Mouse (Mus musculus) thymus, postnatal 25 days (tissue): ENCODE data around the gene Wdr93.
A peak's percentile ranks its signal among the peaks of the same experiment; 100 is the strongest.

ENCODE experiments used
- DNase-seq: peaks from one replicate; pipeline ENCODE4 v3.0.0; 2022

The Wdr93 gene

DNA sequence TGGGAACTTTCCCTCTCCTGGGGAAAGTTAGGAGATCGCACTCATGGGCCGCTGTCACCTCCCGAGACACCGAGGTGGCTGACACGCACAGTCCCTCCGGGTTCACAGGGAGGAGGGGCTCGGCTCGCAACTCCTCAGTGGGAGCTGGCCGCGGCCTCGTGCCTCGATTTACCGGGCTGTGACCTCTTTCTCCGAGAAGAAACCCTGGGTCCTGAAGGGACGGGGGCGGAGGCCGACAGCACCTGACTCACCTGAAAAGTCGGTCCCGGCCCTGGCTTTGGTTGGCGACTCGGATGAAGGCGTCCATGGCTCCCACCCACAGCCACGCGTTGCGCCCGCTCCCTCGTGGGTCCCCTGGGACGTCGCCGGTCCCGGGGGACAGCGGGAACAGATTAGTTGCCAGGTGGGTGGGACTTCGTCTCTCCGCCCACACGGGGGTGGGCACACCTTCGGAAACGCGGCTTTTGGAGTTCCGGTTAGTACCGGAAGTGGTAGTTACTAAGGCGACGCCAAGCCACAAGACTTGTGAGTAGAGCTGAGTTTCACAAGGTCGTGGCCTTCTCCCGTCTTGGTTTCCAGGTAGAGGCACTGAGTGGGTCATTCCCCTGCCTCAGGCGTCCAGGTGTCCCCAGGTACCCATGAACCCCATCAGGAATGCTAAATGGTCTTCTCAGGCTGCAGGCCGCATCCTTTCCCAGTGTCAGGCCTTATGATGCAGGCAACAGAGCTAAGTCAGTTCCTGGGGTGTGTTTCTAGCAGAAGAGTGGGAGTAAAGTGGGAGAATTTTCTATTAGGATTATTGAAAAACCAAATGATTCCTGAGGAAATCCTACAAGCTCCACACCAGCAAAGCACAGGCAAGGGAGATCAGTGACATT, at the start of gene Wdr93, which contains the start of gene Pex11a:
TSS of gene Wdr93 (plus strand) at position 505 of the 878 bp plus-strand sequence.
TSS of gene Pex11a (minus strand) at position 473 of the 878 bp plus-strand sequence.
- DNase-seq = peak; percentile 81

DNA sequence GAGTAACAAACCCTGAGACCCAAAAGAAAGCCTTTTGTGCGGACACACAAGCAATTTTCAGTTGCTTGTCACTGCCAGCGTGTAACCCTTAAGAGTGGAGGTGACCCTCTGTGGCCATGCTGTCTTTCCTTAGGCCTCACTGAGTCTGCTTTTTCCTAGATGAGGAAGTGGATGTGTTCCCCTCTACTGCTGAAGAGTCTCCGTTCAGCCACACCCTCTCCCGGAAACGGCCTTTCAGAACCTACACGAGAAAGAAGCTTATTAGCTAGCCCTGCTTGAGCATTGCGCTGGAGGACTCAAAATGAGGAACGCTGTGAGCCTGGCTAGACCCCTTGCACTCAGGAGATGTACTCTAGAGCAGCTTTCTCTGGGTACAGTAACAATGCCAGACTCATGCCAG, 46.5 kb upstream of the Wdr93 start:
- no peak for DNase-seq

DNA sequence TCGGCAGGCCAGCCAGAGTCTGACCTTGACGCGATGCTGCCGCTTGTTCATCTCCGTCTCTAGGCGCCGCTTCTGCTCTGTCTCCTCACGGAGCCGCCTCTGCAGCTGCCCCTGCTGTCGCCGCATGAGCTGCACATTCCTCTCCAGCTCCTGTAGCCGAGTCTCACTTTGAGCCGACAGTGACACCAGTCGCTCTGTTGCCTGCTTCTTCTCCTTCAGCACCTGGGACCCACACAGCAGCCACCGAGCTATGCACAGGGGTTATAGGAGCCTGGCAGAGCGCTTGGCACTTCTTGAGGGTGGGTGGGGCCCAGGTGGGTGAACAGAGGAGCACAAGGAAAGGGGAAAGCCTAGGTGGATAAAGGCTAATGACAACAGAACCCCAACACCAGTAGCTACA, 40.2 kb upstream of the Wdr93 start:
- no peak for DNase-seq

DNA sequence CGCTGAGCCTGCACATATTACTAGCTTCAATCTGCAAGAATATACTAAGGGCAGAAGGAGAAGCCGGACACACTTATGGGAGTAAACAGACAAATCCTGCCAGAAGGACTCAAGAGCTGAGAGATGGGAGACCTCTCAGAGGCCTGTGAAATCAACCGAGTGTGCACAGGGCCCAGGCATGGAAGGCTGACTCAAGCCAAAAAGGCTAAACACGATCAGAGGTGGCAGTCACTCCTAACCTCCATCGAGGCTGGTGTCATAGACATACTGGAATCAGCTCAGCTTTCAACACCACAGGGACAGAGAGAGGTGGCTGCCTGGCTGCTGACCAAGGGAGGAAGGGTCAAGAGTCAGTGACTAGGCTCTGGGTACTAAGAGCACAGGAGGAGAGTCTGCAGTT, 37.8 kb upstream of the Wdr93 start:
- no peak for DNase-seq

DNA sequence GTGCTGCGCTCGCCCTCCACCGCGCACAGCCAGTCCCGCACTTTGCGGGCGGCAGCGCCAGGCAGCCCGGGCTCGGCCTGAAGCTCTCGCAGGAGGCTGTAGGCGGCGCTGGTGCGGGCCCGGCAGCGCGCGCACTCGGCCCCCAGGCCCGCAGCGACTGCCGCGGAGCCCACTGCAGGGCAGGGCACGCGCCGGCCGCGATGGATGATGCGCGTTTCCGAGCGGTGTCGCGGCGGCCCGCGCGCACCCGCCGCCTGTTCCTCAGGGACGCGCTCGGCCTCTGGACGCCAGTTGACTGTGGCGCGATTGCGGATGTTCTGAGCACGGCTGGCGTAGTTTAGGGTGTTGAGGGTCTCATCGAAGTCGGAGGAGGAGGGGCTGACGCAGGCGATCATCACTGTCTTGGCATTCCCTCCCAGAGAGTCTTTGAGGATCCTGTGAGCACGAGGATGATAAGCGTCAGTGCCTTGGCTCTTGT, 32.8 kb upstream of the Wdr93 start:
- no peak for DNase-seq

DNA sequence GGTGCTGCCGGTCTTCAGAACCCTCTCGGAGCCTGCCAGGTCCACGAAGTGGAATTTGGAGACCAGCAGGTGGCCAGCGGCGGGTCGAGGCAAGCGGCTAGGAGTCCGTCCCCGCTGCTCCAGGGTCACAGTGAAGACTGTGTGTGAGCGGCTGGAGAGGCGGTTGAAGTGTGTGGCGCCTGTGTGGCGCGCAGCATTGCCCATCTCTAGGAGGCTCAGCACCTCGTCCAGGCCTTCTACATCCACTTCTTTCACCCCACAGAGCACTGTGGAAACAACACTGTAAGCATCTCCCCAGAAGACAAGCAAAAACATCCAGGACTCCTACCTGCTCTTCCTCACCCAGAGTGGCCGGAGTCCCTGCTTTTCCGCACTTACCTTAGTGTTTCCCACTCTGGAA, 32.1 kb upstream of the Wdr93 start:
- no peak for DNase-seq

DNA sequence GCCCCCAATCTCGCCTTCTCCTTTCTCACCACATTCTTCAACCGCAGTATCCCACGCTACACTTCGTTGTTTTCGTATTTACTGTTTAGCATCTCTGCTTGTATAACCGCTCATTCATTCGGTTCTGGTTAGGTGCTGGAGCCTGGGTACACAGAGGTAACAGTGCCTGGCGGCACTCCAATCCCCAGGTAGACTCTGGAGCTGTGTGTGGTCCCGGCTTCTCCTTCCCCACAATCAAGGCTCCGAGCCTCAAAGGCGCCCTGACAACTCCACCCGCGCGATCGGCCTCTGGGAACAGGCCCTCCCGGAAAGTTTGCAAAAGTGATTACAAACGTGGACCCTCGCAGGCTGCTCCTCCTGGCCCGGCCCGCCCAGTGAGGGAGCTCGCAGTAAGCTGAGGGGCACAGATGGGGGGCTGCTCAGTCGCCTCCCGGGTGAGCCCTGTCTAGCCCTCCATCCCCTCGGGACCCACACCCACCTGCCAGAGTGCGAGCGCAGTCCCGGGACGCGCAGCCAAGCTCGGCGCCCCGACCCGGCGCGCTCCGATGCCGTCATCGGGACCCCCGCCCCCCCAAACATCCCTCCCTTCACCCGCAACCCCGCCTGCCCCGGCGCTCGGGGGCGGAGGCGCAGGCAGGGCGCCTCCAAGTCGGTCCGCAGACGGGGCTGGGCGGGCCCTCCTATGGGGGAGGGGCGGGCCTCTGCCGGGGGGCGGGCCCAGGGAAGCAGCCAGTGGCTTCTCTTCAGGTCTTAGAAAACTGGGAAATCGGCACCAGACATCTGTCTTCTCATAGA, 27.6 kb upstream of the Wdr93 start, which contains the start of gene Kif7:
TSS of gene Kif7 (minus strand) at position 534 of the 795 bp plus-strand sequence.
- DNase-seq = peak; percentile 85

DNA sequence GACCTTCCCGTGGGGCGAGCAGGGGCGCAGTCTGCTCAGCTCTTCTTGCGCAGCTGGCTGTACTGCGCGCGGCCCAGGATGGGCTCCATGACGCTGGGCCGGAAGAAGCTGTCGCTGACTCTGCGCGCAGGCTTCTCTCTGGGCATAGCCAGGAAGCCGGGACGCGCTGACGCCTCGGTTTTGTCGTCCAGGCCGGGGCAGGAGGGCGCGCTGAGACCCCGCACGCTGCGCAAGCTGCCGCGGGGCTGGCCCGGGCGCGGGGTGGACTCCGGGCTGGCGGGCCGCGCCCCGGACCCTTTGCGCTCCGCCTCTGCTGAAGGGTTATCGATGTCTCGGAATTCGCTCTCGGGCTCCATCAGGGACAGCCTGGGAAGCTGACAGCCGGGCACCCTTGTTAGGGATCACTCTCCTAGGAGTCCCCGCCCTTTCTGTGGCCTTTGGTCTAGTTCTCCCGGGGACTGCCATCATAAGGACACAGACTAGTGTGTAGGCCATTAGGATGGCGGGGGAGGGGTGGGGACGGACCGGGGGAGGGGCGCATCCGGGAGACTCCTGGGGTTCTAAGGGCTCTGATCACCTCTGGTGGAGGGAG, 21.5 kb upstream of the Wdr93 start:
- peak; percentile 81 for DNase-seq

DNA sequence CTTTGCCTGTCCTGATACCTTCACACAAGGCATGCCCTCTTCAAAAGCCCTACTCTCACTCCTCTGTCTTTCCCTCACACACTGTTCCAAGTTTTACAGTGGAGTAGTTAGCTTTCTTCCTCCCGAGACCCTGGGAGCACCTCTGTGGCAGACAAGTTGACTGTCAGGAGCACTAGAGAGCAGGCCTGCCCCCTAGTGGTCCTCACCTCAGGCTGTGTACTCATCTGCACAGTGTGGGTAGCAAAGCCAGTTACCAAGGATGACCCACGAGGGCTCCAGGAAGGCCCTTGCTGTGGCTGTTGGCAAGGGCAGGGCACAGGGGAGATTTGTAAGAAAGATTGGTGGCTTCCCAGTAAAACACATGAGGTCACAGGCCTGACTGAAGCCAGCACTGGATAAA, 15.9 kb upstream of the Wdr93 start:
- DNase-seq = peak; percentile 74

DNA sequence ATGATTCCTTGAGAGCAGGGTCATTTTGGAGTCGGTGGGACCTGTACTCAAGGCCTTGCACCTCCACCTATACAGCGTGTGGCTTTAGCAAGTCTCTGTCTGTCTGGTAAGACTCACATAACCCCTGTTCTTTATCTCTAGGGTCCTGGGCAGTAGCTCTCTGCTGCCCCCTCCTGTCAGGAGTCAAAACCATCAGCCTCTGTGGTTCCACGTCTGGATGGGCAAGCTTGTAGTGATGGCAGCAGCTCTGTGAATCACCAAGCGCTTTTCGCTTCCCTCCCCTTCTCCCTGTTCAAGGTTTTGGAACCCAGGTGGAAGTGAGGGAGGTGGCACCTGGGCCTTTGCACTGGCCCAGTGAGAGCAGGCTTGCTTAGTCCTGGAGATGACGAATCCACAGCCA, 14.7 kb upstream of the Wdr93 start:
- DNase-seq = peak; percentile 82

DNA sequence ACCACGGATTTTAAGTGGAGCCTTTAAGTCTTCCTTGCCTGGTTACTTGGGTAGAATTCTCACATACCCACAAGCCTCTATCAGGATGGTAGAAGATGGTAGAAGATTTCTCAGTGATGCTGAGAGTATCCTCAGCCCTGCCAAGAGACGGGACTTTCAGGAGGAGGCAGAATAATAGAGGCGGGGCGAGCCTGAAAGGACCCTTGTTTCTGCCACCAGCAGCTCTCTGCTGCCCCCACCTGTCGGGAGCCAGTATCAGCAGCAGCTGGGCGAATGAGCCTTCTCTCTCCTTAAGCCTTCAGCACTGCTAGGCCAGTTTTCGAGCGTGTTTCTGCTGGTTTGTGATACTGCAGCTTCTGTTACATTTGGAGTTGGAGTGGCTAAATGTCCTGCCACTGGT, 13.8 kb upstream of the Wdr93 start:
- peak; percentile 76 for DNase-seq

DNA sequence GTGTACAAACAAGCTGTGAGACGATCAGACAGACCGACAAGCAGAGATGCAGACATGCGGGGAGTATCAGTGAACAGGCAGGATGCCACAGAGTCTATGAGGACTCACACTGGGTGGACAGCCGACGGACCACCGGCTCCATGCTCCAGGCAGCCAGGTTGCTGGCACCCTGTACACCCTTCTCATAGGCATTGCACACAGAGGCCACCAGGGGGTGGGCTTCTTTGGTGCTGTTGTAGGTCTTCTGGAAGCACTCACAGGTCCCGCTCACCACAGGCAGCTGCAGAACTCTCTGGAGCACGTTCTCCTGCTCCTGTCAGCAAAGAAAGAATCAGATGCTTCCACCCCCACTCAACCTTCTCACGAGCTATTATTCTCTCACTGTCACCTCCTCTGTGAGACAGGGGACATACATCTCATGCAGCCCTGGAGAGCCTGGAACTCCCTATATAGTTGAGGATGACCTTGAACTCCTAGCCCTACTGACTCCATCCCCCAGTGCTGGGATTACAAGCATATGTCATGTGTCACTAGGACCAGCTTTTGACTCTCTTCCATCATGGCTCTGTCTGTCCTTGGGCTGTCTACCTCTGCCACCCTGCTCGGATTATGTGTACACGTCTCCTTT, 13.1 kb upstream of the Wdr93 start:
- peak; percentile 23 for DNase-seq

DNA sequence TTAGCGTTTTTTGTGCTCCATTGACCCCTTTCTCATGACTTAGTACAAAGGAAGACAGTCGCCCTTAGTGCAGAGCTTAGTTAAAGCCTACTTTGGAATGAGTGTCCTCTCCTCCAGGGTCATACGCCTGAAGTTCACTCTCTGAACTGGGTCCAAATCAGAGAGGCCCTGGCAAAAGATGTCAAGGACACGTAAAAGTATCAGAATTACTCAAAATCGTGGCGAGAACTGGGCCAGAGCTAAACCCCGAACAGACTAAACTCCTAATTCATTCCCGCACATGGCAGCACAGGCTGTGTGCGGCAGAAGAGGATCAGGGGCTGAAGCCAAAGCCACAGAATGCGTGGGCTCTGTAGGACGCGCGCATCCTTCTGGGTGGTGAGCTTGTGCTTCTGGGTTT, 11.5 kb upstream of the Wdr93 start:
- no peak for DNase-seq

DNA sequence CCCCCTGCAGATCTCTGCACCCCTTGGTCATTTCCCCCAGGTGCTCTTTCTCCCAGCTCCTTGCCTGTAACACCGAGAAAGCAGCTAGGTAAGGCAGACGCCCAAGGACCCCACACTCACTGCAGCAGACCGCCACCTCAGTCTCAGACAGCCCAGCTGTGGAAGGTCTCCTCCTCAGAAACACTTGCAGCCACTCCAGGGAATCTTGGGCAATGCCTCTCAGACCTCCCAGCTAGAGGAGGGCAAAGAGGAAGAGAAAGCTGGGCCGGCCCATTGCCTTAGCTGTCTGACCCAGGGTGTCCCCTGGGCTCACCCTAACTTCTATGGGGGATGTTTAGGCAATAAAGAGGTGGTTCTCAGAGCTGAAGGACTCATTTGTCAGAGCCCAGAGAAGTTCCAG, 10.3 kb upstream of the Wdr93 start, which contains the start of gene Plin1:
TSS of gene Plin1 (minus strand) at position 282 of the 400 bp plus-strand sequence.
- DNase-seq = no peak

DNA sequence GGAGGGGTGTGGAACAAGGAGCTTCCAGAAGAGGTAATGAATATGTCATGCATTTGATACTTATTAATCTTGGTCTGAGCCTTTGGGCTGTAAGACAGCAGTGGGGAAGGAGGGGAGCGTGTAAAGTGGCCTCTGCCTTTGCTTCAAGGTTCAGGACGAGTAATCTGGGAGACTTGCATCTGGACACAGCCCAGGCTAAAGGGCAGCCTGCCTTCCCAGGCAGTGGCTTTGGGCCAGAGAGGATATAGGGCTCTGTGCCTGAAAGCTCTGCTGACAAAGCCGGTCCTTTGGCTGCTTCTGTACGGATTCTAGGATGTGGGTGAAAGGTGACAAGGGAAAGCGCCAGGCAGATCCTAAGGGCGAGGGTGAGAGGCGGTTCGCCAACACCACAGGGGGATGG, 8.4 kb upstream of the Wdr93 start:
- DNase-seq = no peak

DNA sequence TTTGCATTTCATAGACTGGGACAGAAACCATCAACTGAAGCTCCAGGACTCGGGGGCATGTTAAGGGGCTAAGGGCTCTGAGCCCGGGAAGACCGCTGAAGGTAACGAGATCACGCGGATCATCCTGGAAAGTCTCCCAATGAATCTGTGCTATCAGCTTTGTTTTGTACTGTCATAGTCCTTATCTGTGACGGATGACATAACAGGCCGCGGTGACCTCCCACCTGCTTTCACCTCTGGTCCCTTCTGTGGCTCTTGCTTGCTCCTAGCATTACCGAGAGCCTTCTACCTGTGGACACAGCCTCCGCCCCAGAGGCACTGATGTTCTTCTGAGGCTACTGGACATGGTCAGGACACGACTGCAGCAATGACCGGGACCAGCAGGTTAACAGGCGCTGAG, 6.5 kb upstream of the Wdr93 start:
- DNase-seq = no peak

DNA sequence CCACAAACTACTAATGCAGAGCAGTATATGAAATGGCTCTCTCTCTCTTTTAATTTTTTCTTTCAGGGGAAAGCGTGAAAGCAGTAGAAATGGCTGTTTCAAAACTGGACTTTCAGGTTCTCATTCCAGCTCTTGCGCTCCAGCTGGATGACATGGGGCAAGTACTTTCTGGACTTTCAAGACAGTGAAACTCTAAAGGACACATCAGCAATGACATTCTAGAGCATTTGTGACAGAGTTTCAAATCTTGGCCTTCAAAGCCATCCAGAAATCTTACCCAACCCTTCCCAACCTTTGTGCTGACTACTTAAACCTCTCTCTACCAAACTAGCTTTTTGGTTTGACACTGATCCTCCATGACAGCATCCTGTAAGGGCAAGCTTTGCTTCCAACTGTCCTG, 4.0 kb upstream of the Wdr93 start:
- DNase-seq = no peak

DNA sequence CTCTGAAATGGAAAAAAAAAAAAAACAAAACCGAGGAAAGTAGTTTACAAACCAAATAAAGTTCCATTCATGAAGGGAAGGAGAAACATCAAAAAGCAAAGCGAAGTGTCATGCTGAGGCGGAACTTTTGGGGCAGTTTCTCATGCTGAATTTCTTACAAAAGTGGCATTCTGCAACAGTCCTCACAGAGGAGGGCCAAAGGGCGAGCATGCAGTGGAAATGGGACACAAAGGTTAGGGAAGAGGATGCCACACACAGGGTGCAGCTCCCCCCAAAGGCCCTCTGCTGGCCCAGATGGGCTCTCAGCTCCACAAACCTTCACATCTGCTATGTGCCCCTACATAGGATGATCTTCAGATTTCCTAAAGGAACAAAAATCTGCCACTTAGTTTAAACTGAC, 2.7 kb upstream of the Wdr93 start:
- no peak for DNase-seq

DNA sequence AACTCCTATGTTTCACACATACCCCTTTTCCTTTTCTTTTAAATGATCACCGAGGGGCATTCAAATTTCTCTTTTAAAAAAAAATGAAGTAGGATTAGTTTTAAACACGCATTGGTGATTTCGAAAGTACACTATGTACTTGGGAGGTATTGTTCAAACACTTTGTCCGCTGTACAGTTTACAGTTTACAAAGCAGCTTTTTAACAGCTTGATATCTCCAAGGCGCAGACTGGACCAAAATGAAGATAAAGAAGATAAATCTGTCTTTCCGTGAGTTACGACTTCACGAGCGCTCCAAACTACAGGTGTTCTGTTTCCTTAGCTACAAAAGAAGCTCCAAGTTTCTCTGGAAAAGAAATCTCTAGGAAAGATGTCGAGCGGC, 695 bp upstream of the Wdr93 start:
- no peak for DNase-seq

DNA sequence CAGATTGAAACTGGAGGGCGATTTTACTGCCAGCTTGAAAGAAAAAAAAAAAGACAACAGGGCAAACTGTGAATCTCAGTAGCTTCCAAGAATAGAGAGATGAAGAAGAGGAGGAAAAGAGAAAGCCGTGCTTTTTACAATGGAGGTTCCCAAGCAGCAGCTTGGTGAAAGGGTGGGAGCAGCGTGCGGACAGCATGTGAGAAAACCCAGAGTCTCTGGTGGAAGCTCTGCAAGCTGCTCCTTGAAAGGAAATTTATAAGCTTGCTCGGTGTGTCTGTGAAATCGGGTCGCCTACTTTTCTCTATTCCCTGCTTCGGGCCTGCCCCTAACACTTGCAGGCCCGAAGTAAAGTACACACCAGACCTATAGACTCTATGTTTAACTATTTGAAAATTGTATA, 1.1 kb downstream of the Wdr93 start:
- DNase-seq = no peak

DNA sequence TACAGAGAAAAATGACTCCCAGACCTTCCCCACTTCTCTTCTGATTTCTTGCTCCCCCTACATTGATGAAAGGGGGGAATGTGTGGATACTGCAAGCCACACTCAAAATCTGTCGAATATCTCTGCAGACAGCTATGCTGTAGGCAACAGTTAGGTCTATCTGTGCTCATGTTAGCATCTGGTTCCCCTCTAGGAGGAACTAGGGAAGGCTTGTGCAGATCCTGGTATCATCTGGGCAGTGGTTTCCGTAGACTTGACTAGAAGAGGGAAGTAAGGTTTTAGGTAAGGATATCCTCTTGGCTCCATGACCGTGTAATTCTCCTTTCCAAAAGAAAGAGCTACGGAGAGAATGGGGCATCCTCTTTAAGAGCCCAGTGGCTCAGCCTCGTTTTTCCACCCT, 1.6 kb downstream of the Wdr93 start:
- no peak for DNase-seq

DNA sequence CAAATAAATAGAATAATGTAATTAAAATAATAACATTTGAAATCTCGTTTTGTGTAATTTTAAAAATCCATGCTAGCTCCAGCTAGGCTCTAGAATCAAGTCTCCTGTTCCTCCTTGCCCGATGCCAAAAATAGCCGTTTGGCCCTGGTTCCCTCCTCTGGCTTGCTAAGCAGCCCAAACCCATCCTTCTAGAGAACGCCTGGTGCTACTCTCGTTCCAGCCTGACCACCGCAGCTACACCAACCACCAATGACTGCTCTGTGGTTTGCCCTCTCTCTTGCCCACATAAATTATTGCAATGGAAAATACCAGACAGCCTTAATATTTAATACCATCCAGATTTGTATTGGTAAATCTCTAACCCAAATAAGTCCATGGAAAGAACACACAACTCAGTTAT, 4.7 kb downstream of the Wdr93 start:
- no peak for DNase-seq

DNA sequence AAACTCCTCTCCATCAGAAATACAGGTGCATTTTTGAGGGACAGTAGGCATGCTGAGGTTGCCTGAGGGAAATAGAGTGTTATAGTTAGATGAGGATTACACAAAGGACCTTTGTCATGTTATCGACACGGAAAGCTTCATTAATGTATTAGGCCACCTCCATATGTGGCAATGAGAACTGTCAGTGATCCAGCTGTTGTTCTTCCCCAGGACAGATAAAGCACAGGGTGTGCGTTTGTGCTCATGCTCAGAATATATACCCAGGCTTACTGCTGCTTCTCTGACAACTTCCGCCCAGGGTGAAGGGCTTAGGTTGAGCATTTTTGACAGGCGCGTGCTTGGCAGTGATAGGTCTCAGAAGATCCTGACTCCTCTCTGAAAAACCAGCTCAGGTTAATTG, 6.5 kb downstream of the Wdr93 start:
- DNase-seq = no peak
